Mouse (Mus musculus) stomach, embryonic 15.5 days (tissue): ENCODE measurements at regions not wholly inside any gene's neighbourhood (a gene's known extent, or its start where the extent isn't known, plus 50 kb on each side); places are given as distances from the start of the nearest gene placed in this dataset.

Source experiments
- ATAC-seq: fragments of 200-750 bp; cut with Nextera tagmentation; 2 replicates; pipeline ENCODE4 v1.8.0; 2017; ENCODE audit warnings: low read depth, moderate number of reproducible peaks, moderate TSS enrichment; ENCODE audit not compliant: insufficient read depth, low FRiP score
- H3K27ac ChIP-seq: fragments of 300-500 bp; sonication (generic); 2 replicates; pipeline ENCODE4 v1.5.1; 2015; ENCODE audit warnings: mild to moderate bottlenecking, inconsistent platforms
- H3K27me3 ChIP-seq: fragments of 300-500 bp; sonication (generic); replicated peaks from 2 replicates; pipeline ENCODE4 v1.6.1; 2015; ENCODE audit warnings: inconsistent platforms
- H3K36me3 ChIP-seq: fragments of 300-500 bp; sonication (generic); 2 replicates; pipeline ENCODE4 v1.6.1; 2015; ENCODE audit warnings: inconsistent platforms
- H3K4me1 ChIP-seq: fragments of 300-500 bp; sonication (generic); 2 replicates; pipeline ENCODE4 v1.6.1; 2015; ENCODE audit warnings: inconsistent platforms
- H3K4me2 ChIP-seq: fragments of 300-500 bp; sonication (generic); 2 replicates; pipeline ENCODE4 v1.6.1; 2015; ENCODE audit warnings: mild to moderate bottlenecking, inconsistent platforms
- H3K4me3 ChIP-seq: fragments of 300-500 bp; sonication (generic); replicated peaks from 2 replicates; pipeline ENCODE4 v1.5.1; 2015; ENCODE audit warnings: inconsistent platforms
- H3K9ac ChIP-seq: fragments of 300-500 bp; sonication (generic); 2 replicates; pipeline ENCODE4 v1.6.1; 2015; ENCODE audit warnings: inconsistent platforms
- H3K9me3 ChIP-seq: fragments of 300-500 bp; sonication (generic); 2 replicates; pipeline ENCODE4 v1.6.1; 2016; ENCODE audit warnings: inconsistent platforms
- WGBS: fragments of 180-500 bp; shearing (Covaris S2); methylation state at CpG from one replicate; pipeline ENCODE4 v1.1.7; 2015; 5-methylcytosine and 5-hydroxymethylcytosine counted together

DNA sequence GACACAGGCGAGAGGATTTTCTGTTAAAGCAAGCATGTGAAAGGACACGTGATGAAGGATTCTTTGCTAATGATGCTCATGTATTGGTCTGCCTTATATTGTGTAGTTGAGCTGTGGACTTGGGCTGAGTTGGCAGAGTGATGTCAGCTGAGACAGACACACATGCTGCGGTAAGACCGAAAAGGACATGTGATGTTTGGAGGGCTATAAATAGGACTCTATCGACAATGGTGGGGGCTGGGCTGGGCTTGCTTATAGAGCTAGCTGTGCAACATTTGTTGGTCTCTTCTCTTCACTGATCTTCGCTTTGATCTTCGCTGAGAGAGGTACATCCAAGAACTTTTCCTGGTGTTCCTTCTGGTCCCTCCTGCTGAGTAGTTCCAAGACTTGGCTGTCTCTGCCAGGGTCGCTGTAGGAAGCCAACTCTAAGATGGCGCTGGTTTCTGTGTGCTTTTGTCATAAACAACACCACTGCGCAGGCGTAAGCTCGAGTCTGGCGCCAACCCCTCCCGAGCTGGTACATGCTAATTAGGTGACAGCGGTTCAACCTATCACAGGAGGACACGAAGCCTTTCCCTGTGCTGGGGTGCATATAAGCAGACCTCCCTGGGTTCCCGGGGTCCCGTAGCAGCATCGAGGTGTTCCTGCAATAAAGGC, 145.8 kb upstream of the Tut7 start:
- H3K27me3 ChIP-seq = peaks cover 5% of the 10 kb centered on the region; the same call in 1 of the 2 replicates
- 84% methylated on average over 19 of the region's 19 CpGs for WGBS
- H3K4me3 ChIP-seq = no peak overlapping the region
- no peaks in the 10 kb centered on the region for H3K9me3 ChIP-seq
- H3K4me1 ChIP-seq = 0 out of 2 replicates have a peak, but pooled peaks cover 9% of the 10 kb centered on the region
- H3K9ac ChIP-seq = no peak overlapping the region
- no peak overlapping the region for H3K27ac ChIP-seq
- H3K4me2 ChIP-seq = no peak overlapping the region
- no peak for ATAC-seq
- H3K36me3 ChIP-seq = no peaks in the 10 kb centered on the region

DNA sequence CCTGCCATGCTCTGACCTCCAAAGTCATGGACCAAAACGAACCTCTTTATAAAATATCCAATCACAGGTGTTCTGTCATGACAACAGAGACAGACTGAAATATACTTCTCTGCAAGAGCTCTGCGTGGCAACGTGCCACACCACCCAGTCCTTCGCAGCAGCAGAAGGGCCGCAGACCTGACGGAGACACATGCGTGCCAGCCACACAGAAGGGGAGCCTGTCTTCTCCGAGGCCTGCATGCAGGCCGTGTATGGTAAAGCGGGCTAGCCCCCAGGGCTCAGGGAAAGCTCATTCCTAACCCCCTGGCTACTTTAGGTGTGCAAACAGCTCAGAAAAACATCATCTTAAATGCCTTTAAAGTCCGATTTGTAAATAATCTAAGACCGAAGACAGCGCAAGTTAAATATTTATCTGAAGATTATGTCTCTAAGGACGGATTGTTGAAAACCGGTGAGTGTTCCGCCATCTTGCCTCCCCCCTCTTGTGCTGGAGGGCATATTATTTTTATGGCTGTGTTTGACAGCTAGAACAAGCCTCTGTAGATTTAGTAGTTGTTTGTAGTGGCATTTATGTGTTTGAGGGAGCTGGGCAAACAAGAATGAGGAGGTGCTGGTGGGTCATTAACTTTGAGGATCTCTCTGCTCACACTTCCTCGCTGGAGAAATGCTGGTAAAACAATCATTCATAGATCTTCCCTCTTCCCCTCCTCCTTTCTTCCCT, 143.7 kb upstream of the Tut7 start:
- no peaks in the 10 kb centered on the region; the same call in 1 of the 2 replicates for H3K27me3 ChIP-seq
- ATAC-seq = peak; percentile 47; the same call in 1 of the 2 replicates
- 36% methylated on average over 17 of the region's 17 CpGs for WGBS
- H3K9me3 ChIP-seq = no peaks in the 10 kb centered on the region
- H3K36me3 ChIP-seq = no peaks in the 10 kb centered on the region
- 0 out of 2 replicates have a peak, but pooled peaks cover 9% of the 10 kb centered on the region for H3K4me1 ChIP-seq
- H3K9ac ChIP-seq = no peak overlapping the region
- H3K27ac ChIP-seq = no peak overlapping the region
- no peak overlapping the region for H3K4me3 ChIP-seq
- H3K4me2 ChIP-seq = no peak overlapping the region

GRCm38 (mm10) chr13:59964981-59965380, 142.0 kb upstream of the Tut7 start:
- no peaks in the 10 kb centered on the region for H3K36me3 ChIP-seq
- H3K4me2 ChIP-seq = no peak overlapping the region
- H3K27ac ChIP-seq = no peak overlapping the region
- WGBS = 82% methylated on average over 2 of the region's 2 CpGs
- no peaks in the 10 kb centered on the region for H3K9me3 ChIP-seq
- H3K4me3 ChIP-seq = no peak overlapping the region
- no peaks in the 10 kb centered on the region for H3K27me3 ChIP-seq
- no peaks in the 10 kb centered on the region for H3K4me1 ChIP-seq
- no peak overlapping the region for H3K9ac ChIP-seq
- ATAC-seq = no peak

DNA sequence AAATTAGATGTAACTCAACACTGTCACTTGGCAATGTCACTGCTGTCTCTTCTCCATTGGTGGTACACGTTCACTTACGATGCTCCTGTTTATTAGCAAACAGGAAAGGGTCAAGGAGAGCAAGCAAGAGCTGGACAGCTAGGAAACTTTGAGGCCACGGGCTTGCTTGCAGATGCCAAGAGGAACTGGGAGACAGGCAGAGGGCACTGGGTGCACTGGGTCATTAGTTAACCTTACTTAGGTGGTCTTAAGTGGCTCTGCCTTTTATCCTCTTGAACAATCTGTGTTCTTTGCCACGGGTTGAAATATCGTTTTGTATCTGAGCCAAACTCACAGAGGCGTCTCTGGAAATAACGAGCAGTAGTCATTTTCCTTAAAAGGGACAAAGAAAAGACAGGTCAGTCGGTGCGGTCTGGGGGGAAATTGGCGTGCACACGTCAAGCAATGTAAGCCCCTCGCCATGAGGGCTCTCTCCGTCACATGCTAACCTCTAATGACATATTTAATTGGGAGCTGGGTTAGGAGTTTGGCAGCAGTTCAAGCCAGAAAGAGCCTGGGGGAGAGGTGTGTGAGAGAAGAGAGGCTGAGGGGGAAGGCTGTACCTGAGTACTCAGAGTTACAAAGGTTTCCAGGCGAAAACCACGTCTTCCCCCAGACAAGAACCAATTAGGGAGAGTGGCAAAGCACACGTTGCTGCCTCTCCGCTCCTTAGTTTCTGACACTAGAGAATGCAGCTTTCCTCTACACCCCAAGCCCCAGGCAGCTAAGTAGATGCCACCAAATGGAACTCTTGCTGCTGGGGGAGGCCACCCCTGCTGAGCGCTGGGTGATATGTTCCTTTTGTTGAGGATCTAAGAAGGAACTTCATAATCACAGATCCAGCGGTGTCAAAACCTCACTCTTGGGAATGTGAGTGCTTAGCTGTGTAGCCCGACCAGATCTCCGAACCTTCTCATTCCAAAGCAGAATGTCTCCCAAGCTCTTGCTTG, 140.0 kb upstream of the Tut7 start:
- Histone ChIP-seq H3K27me3 (no peaks in the 10 kb centered on the region), H3K27ac (no peak overlapping the region; the same call in 1 of the 2 replicates), H3K9ac (no peak overlapping the region), H3K9me3 (no peaks in the 10 kb centered on the region), H3K36me3 (no peaks in the 10 kb centered on the region), H3K4me1 (no peaks in the 10 kb centered on the region), H3K4me3 (no peak overlapping the region), H3K4me2 (no peak overlapping the region)
- WGBS = 62% methylated on average over 21 of the region's 21 CpGs
- no peak for ATAC-seq

- Histone ChIP-seq H3K4me1 (no peaks in the 10 kb centered on the region), H3K4me2 (no peak overlapping the region), H3K9me3 (no peaks in the 10 kb centered on the region), H3K27me3 (no peaks in the 10 kb centered on the region), H3K36me3 (no peaks in the 10 kb centered on the region), H3K9ac (no peak overlapping the region), H3K4me3 (no peak overlapping the region), H3K27ac (no peak overlapping the region)
- ATAC-seq = no peak
- 39% methylated on average over 2 of the region's 2 CpGs for WGBS
These were observed 133.5 kb upstream of the Tut7 start for GRCm38 (mm10) chr13:59956441-59956840.

DNA sequence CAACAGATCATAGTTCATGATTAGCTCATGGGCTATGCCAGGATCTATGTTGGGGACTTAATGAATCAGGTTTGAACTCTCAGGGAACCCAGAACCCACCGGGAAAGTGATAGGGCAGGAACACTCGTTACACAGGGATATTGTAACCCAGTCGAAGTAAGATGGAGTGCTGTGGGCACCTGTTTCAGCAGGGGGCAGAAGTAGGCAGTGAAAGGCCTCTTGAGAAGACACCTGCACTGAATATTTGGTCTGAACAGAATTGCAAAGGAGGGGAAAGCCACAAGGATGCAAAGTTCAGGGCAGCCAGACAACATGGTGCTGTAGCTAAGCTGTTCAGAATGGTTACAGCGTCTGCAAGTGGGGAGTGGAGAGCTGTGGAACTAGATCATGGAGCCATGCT, 129.9 kb upstream of the Tut7 start:
- Histone ChIP-seq H3K27ac (no peak overlapping the region), H3K36me3 (no peaks in the 10 kb centered on the region), H3K9ac (no peak overlapping the region), H3K4me1 (no peaks in the 10 kb centered on the region), H3K4me2 (no peak overlapping the region), H3K9me3 (no peaks in the 10 kb centered on the region), H3K27me3 (0 out of 2 replicates have a peak, but pooled peaks cover 7% of the 10 kb centered on the region), H3K4me3 (no peak overlapping the region)
- 53% methylated on average over 4 of the region's 4 CpGs for WGBS
- ATAC-seq = no peak

GRCm38 (mm10) chr13:59952116-59952515, 129.2 kb upstream of the Tut7 start:
- no peak overlapping the region for H3K4me2 ChIP-seq
- 56% methylated on average over 3 of the region's 3 CpGs for WGBS
- no peak for ATAC-seq

GRCm38 (mm10) chr13:59950281-59950680, 127.3 kb upstream of the Tut7 start:
- Histone ChIP-seq H3K9me3 (no peaks in the 10 kb centered on the region), H3K27ac (no peak overlapping the region), H3K4me1 (0 out of 2 replicates have a peak, but pooled peaks cover 3% of the 10 kb centered on the region), H3K4me3 (no peak overlapping the region), H3K9ac (no peak overlapping the region), H3K4me2 (no peak overlapping the region), H3K36me3 (no peaks in the 10 kb centered on the region), H3K27me3 (0 out of 2 replicates have a peak, but pooled peaks cover 7% of the 10 kb centered on the region)
- no peak for ATAC-seq
- WGBS = 79% methylated on average over 3 of the region's 3 CpGs

More at GRCm38 (mm10) chr13:59952116-59952515, 129.2 kb upstream of the Tut7 start:
- Histone ChIP-seq H3K27me3 (0 out of 2 replicates have a peak, but pooled peaks cover 7% of the 10 kb centered on the region), H3K27ac (no peak overlapping the region), H3K4me1 (0 out of 2 replicates have a peak, but pooled peaks cover 3% of the 10 kb centered on the region), H3K9ac (no peak overlapping the region), H3K4me3 (no peak overlapping the region), H3K36me3 (no peaks in the 10 kb centered on the region), H3K9me3 (no peaks in the 10 kb centered on the region)

DNA sequence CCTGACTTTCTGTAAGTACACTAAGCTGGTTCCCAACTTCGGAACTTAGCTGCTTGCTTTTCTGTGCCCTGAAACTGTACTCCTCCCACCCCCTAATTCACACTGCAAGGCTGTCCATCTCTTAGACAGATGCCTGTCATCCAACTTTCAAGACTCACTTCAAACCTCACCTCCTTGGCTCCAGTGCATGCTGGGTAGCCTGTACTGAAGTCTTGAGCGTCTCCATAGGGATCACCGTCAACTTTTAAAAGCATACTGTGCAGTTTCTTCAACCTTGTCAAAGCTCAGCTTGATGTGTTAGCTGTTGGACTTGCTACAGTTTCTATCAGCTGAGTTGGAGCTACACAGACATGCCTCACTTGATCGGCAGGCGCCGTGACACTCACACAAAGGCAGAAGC, 126.5 kb upstream of the Tut7 start:
- 86% methylated on average over 6 of the region's 6 CpGs for WGBS
- no peak overlapping the region for H3K27ac ChIP-seq

DNA sequence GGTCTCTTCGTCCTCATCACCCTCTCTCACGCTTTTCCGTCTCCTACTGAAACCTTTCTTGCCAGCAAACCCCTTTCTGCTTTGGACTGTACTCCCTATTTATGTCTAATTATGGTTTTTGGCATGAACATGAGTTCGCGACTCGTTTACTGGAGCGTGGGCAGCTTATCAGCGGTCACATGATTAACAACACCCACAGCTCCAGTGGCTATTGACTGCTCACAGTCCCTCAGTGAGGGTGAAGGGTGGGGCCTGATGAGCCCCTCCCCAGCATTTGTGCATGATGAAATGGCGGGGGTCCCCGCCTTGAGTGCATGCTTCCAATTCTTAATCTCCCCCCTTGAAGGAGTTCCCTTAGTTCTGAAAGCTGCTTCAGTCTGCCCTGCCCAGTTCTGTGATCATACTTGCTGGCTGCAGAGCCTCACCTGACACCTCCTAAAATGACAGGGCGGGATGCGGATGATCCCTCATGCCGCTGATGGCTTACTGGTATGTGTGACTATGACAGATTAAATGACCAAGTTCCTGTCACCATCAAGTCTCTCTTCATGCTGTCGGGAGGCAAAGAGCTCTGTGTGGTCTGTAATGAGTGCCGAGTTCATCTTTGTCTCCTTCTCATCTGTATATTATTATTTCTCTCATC, 125.7 kb upstream of the Tut7 start:
- no peak overlapping the region for H3K4me3 ChIP-seq
- ATAC-seq = no peak
- WGBS = 74% methylated on average over 15 of the region's 15 CpGs

More for the DNA sequence above, 126.5 kb upstream of the Tut7 start:
- no peak for ATAC-seq
- Histone ChIP-seq H3K9ac (no peak overlapping the region), H3K4me1 (0 out of 2 replicates have a peak, but pooled peaks cover 3% of the 10 kb centered on the region), H3K9me3 (no peaks in the 10 kb centered on the region), H3K36me3 (no peaks in the 10 kb centered on the region), H3K27me3 (0 out of 2 replicates have a peak, but pooled peaks cover 7% of the 10 kb centered on the region), H3K4me3 (no peak overlapping the region), H3K4me2 (no peak overlapping the region)

GRCm38 (mm10) chr13:59947461-59947860, 124.5 kb upstream of the Tut7 start:
- Histone ChIP-seq H3K4me2 (no peak overlapping the region), H3K9ac (no peak overlapping the region), H3K4me3 (no peak overlapping the region), H3K4me1 (0 out of 2 replicates have a peak, but pooled peaks cover 3% of the 10 kb centered on the region), H3K27ac (no peak overlapping the region), H3K36me3 (no peaks in the 10 kb centered on the region), H3K27me3 (0 out of 2 replicates have a peak, but pooled peaks cover 7% of the 10 kb centered on the region), H3K9me3 (no peaks in the 10 kb centered on the region)
- 52% methylated on average over 5 of the region's 5 CpGs for WGBS
- ATAC-seq = no peak

More for the DNA sequence above, 125.7 kb upstream of the Tut7 start:
- 0 out of 2 replicates have a peak, but pooled peaks cover 3% of the 10 kb centered on the region for H3K4me1 ChIP-seq
- no peaks in the 10 kb centered on the region for H3K9me3 ChIP-seq
- H3K27me3 ChIP-seq = 0 out of 2 replicates have a peak, but pooled peaks cover 7% of the 10 kb centered on the region
- H3K27ac ChIP-seq = no peak overlapping the region
- H3K4me2 ChIP-seq = no peak overlapping the region
- no peaks in the 10 kb centered on the region for H3K36me3 ChIP-seq
- H3K9ac ChIP-seq = no peak overlapping the region
